Mouse (Mus musculus) hindbrain, embryonic 10.5 days (tissue): ENCODE measurements around the gene Tmem132c. TPM values are rescaled to one million over a fixed set of nuclear protein-coding genes. Genes with fewer than 3 reads are reported as not detected.

ENCODE experiments used
- DNase-seq: peaks from one replicate; pipeline ENCODE4 v3.0.0-alpha.2; 2017; ENCODE audit warnings: low spot score
- H3K27ac ChIP-seq: fragments of 300-500 bp; sonication (generic); 2 replicates; pipeline ENCODE4 v1.5.1; 2016; ENCODE audit warnings: mild to moderate bottlenecking, moderate library complexity
- H3K27me3 ChIP-seq: fragments of 300-500 bp; sonication (generic); 2 replicates; pipeline ENCODE4 v1.6.1; 2016; ENCODE audit warnings: mild to moderate bottlenecking; ENCODE audit not compliant: poor library complexity, insufficient read depth, severe bottlenecking
- H3K36me3 ChIP-seq: fragments of 300-500 bp; sonication (generic); 2 replicates; pipeline ENCODE4 v1.6.1; 2016; ENCODE audit warnings: mild to moderate bottlenecking, moderate library complexity
- H3K4me1 ChIP-seq: fragments of 300-500 bp; sonication (generic); replicated peaks from 2 replicates; pipeline ENCODE4 v1.6.1; 2016; ENCODE audit warnings: mild to moderate bottlenecking
- H3K4me3 ChIP-seq: fragments of 300-500 bp; sonication (generic); 2 replicates; pipeline ENCODE4 v1.5.1; 2016; ENCODE audit warnings: mild to moderate bottlenecking, moderate library complexity
- H3K9me3 ChIP-seq: fragments of 300-500 bp; sonication (generic); 2 replicates; pipeline ENCODE4 v1.6.1; 2016; ENCODE audit warnings: mild to moderate bottlenecking, moderate library complexity
- WGBS: fragments of 180-500 bp; shearing (Covaris S2); methylation state at CpG from one replicate; pipeline ENCODE4 v1.1.7; 2016; 5-methylcytosine and 5-hydroxymethylcytosine counted together
- polyA plus RNA-seq: library from polyadenylated mRNA; unstranded; fragments of >200 nt; fragmentation: Nextera tagmentation; extraction: Ambion mirVana; gene quantifications from 2 replicates; pipeline ENCODE4 v1.2.1, GENCODE M21; 2016

The Tmem132c gene
- polyA plus RNA-seq, 1 experiment from 2014 or later: 24.0 TPM

- peaks cover 70% of the 10 kb centered on the region for H3K27me3 ChIP-seq
- H3K27ac ChIP-seq: peak overlapping the region; percentile 83
- peaks cover 39% of the 10 kb centered on the region for H3K4me1 ChIP-seq
These were observed 1.2 kb downstream of the Tmem132c start for GRCm38 (mm10) chr5:127242763-127243160.

GRCm38 (mm10) chr5:127243209-127243608 lies 1.6 kb downstream of the Tmem132c start:
- H3K36me3 ChIP-seq: no peaks in the 10 kb centered on the region
- peak overlapping the region; percentile 76 for H3K4me3 ChIP-seq
- 0 out of 2 replicates have a peak, but pooled peaks cover 2% of the 10 kb centered on the region for H3K9me3 ChIP-seq
- H3K4me1 ChIP-seq: peaks cover 39% of the 10 kb centered on the region
- 1% methylated on average over 16 of the region's 16 CpGs for whole genome bisulfite sequencing
- H3K27ac ChIP-seq: peak overlapping the region; percentile 83
- H3K27me3 ChIP-seq: peaks cover 67% of the 10 kb centered on the region
- peak; percentile 41 for DNase-seq

More at GRCm38 (mm10) chr5:127242763-127243160, 1.2 kb downstream of the Tmem132c start:
- DNase-seq: no peak
- Histone ChIP-seq H3K36me3 (no peaks in the 10 kb centered on the region), H3K9me3 (0 out of 2 replicates have a peak, but pooled peaks cover 2% of the 10 kb centered on the region), H3K4me3 (peak overlapping the region; percentile 76)
- WGBS: under 1% methylated on average over 13 of the region's 13 CpGs

- no peak for DNase-seq
- Histone ChIP-seq H3K4me1 (peaks cover 39% of the 10 kb centered on the region), H3K36me3 (no peaks in the 10 kb centered on the region), H3K4me3 (peak overlapping the region; percentile 76), H3K27ac (no peak overlapping the region), H3K9me3 (0 out of 2 replicates have a peak, but pooled peaks cover 2% of the 10 kb centered on the region), H3K27me3 (peaks cover 63% of the 10 kb centered on the region)
- WGBS: 9% methylated on average over 13 of the region's 13 CpGs
These were observed 2.0 kb downstream of the Tmem132c start for GRCm38 (mm10) chr5:127243611-127244010.

- no peak for DNase-seq
- Histone ChIP-seq H3K4me3 (no peak overlapping the region), H3K36me3 (peaks cover 19% of the 10 kb centered on the region; the same call in 1 of the 2 replicates), H3K9me3 (peaks cover 7% of the 10 kb centered on the region; the same call in 1 of the 2 replicates), H3K27ac (no peak overlapping the region), H3K27me3 (no peaks in the 10 kb centered on the region), H3K4me1 (no peaks in the 10 kb centered on the region)
- WGBS: 65% methylated on average over 2 of the region's 2 CpGs
These were observed 11.7 kb downstream of the Tmem132c start for GRCm38 (mm10) chr5:127253263-127253662.

- 76% methylated on average over 11 of the region's 11 CpGs for WGBS
- no peak for DNase-seq
- Histone ChIP-seq H3K4me3 (no peak overlapping the region), H3K27ac (no peak overlapping the region), H3K36me3 (peaks cover 21% of the 10 kb centered on the region; the same call in 1 of the 2 replicates), H3K9me3 (peaks cover 7% of the 10 kb centered on the region; the same call in 1 of the 2 replicates), H3K4me1 (no peaks in the 10 kb centered on the region), H3K27me3 (no peaks in the 10 kb centered on the region)
These were observed 15.5 kb downstream of the Tmem132c start for GRCm38 (mm10) chr5:127256947-127257610.

GRCm38 (mm10) chr5:127262136-127262535 lies 20.5 kb downstream of the Tmem132c start:
- 87% methylated on average over 5 of the region's 5 CpGs for WGBS

GRCm38 (mm10) chr5:127271145-127271544 lies 29.5 kb downstream of the Tmem132c start:
- Histone ChIP-seq H3K4me3 (no peak overlapping the region), H3K9me3 (0 out of 2 replicates have a peak, but pooled peaks cover 2% of the 10 kb centered on the region), H3K27me3 (no peaks in the 10 kb centered on the region), H3K27ac (no peak overlapping the region), H3K36me3 (peaks cover 6% of the 10 kb centered on the region; the same call in 1 of the 2 replicates), H3K4me1 (no peaks in the 10 kb centered on the region)
- WGBS: 62% methylated on average over 3 of the region's 3 CpGs
- no peak for DNase-seq

More at GRCm38 (mm10) chr5:127262136-127262535, 20.5 kb downstream of the Tmem132c start:
- no peak for DNase-seq
- Histone ChIP-seq H3K4me1 (no peaks in the 10 kb centered on the region), H3K36me3 (0 out of 2 replicates have a peak, but pooled peaks cover 5% of the 10 kb centered on the region), H3K27me3 (no peaks in the 10 kb centered on the region), H3K27ac (no peak overlapping the region), H3K4me3 (no peak overlapping the region), H3K9me3 (no peaks in the 10 kb centered on the region)

GRCm38 (mm10) chr5:127279462-127279861 lies 37.9 kb downstream of the Tmem132c start:
- Histone ChIP-seq H3K36me3 (no peaks in the 10 kb centered on the region), H3K9me3 (no peaks in the 10 kb centered on the region), H3K4me3 (no peak overlapping the region), H3K27ac (no peak overlapping the region), H3K4me1 (peaks cover 28% of the 10 kb centered on the region), H3K27me3 (no peaks in the 10 kb centered on the region)
- 43% methylated on average over 9 of the region's 9 CpGs for WGBS
- no peak for DNase-seq

- Histone ChIP-seq H3K4me3 (no peak overlapping the region), H3K27me3 (no peaks in the 10 kb centered on the region), H3K4me1 (peaks cover 28% of the 10 kb centered on the region), H3K9me3 (no peaks in the 10 kb centered on the region), H3K36me3 (0 out of 2 replicates have a peak, but pooled peaks cover under 1% of the 10 kb centered on the region), H3K27ac (no peak overlapping the region)
- 86% methylated on average over 4 of the region's 4 CpGs for WGBS
- DNase-seq: no peak
These were observed 39.6 kb downstream of the Tmem132c start for GRCm38 (mm10) chr5:127281186-127281585.

- 75% methylated on average over 6 of the region's 6 CpGs for WGBS
- Histone ChIP-seq H3K9me3 (no peaks in the 10 kb centered on the region), H3K36me3 (0 out of 2 replicates have a peak, but pooled peaks cover 3% of the 10 kb centered on the region), H3K27ac (no peak overlapping the region), H3K27me3 (no peaks in the 10 kb centered on the region), H3K4me1 (peaks cover 28% of the 10 kb centered on the region), H3K4me3 (no peak overlapping the region)
- no peak for DNase-seq
These were observed 41.0 kb downstream of the Tmem132c start for GRCm38 (mm10) chr5:127282539-127283123.

- peaks cover 7% of the 10 kb centered on the region; the same call in 1 of the 2 replicates for H3K36me3 ChIP-seq
- H3K27ac ChIP-seq: no peak overlapping the region
- no peak overlapping the region for H3K4me3 ChIP-seq
- no peak for DNase-seq
- no peaks in the 10 kb centered on the region for H3K9me3 ChIP-seq
- no peaks in the 10 kb centered on the region for H3K27me3 ChIP-seq
- H3K4me1 ChIP-seq: peaks cover 19% of the 10 kb centered on the region
- WGBS: 79% methylated on average over 5 of the region's 5 CpGs
These were observed 45.3 kb downstream of the Tmem132c start for GRCm38 (mm10) chr5:127286886-127287285.

GRCm38 (mm10) chr5:127289659-127290058 lies 48.1 kb downstream of the Tmem132c start:
- H3K9me3 ChIP-seq: no peaks in the 10 kb centered on the region
- peaks cover 13% of the 10 kb centered on the region; the same call in 1 of the 2 replicates for H3K36me3 ChIP-seq
- no peak overlapping the region for H3K4me3 ChIP-seq
- 96% methylated on average over 8 of the region's 8 CpGs for WGBS
- H3K4me1 ChIP-seq: peaks cover 19% of the 10 kb centered on the region
- H3K27me3 ChIP-seq: no peaks in the 10 kb centered on the region
- DNase-seq: no peak
- H3K27ac ChIP-seq: no peak overlapping the region
